ENCODE assay signal across 9 mouse cellular contexts in genomic region chr2:167569934-167570651, GRCm38 (mm10). TPM values are rescaled to one million over a fixed set of nuclear protein-coding genes. Genes with fewer than 3 reads are reported as not detected.
DNase-seq lines count a peak whose midpoint lies in the region; ATAC-seq and TF ChIP-seq lines count a peak whose summit lies in the region.
"Had no signal": no experiment of that assay in that cellular context is flagged by ENCODE, and none has a peak within 500 bp of the region (broad histone marks: within the 10 kb centered on the region; RNA-seq: fewer than 3 reads in every experiment).

No protein-coding gene starts in this region.

- 0 out of 2 replicates have a peak, but pooled peaks have one; percentile 43 for TF ChIP-seq POLR2A in embryonic fibroblast, embryonic 13.5 days (IDR thresholded peaks at IDR 0.05; ENCODE audit: low read depth, low read length)

- no peaks in the 10 kb centered on the region for H3K9me3 ChIP-seq in hindbrain, embryonic 10.5 days
- H3K9me3 ChIP-seq in hindbrain, embryonic 14.5 days (ENCODE audit: control insufficient read depth, low read length): no peaks in the 10 kb centered on the region
- H3K9me3 ChIP-seq in heart, embryonic 16.5 days (replicated peaks; ENCODE audit: control insufficient read depth, low read length): no peaks in the 10 kb centered on the region
- no peaks in the 10 kb centered on the region for H3K9me3 ChIP-seq in limb, embryonic 12.5 days
- H3K9me3 ChIP-seq in stomach, embryonic 16.5 days (replicated peaks; ENCODE audit: control insufficient read depth, low read length): no peaks in the 10 kb centered on the region

- 0 out of 2 replicates have a peak, but pooled peaks cover 4% of the 10 kb centered on the region for H3K27me3 ChIP-seq in hindbrain, embryonic 10.5 days (ENCODE audit: insufficient read depth, poor library complexity, severe bottlenecking)
- H3K27me3 ChIP-seq in hindbrain, embryonic 14.5 days (ENCODE audit: control insufficient read depth, insufficient read depth, low read length): no peaks in the 10 kb centered on the region
- H3K27me3 ChIP-seq in heart, embryonic 16.5 days (ENCODE audit: control insufficient read depth, insufficient read depth, low read length): no peaks in the 10 kb centered on the region
- no peaks in the 10 kb centered on the region for H3K27me3 ChIP-seq in limb, embryonic 12.5 days
- H3K27me3 ChIP-seq in stomach, embryonic 16.5 days (ENCODE audit: control insufficient read depth, insufficient read depth, low read length): no peaks in the 10 kb centered on the region

- no peak overlapping the region for H3K4me2 ChIP-seq in hindbrain, embryonic 14.5 days (replicated peaks)
- H3K4me2 ChIP-seq in heart, embryonic 16.5 days (ENCODE audit: low read depth, low read length): no peak overlapping the region
- H3K4me2 ChIP-seq in limb, embryonic 12.5 days: no peak overlapping the region
- no peak overlapping the region for H3K4me2 ChIP-seq in stomach, embryonic 16.5 days (ENCODE audit: low read depth, low read length)

- TF ChIP-seq CTCF in embryonic fibroblast, embryonic 13.5 days (IDR thresholded peaks at IDR 0.05; ENCODE audit: borderline replicate concordance, insufficient read depth, low read length): no peak

- ATAC-seq in hindbrain, embryonic 14.5 days (ENCODE audit: low FRiP score): no peak
- peak; percentile 59 for ATAC-seq in heart, embryonic 16.5 days (replicated peaks; ENCODE audit: extremely low read depth, insufficient read depth, low FRiP score)
- no peak for ATAC-seq in limb, embryonic 12.5 days (ENCODE audit: insufficient number of reproducible peaks, insufficient read depth, low FRiP score, low TSS enrichment, low read depth)
- peak; percentile 23 for ATAC-seq in stomach, embryonic 16.5 days (ENCODE audit: insufficient read depth, low FRiP score)

- peaks cover 31% of the 10 kb centered on the region for H3K4me1 ChIP-seq in hindbrain, embryonic 10.5 days (replicated peaks)
- H3K4me1 ChIP-seq in hindbrain, embryonic 14.5 days (replicated peaks; ENCODE audit: control insufficient read depth, insufficient read depth, low read length): peaks cover 4% of the 10 kb centered on the region
- peaks cover 15% of the 10 kb centered on the region for H3K4me1 ChIP-seq in embryonic fibroblast, embryonic 13.5 days (ENCODE audit: control insufficient read depth, insufficient read depth, low read length)
- peaks cover 13% of the 10 kb centered on the region for H3K4me1 ChIP-seq in heart, embryonic 16.5 days (ENCODE audit: control insufficient read depth, insufficient read depth, low read length)
- peaks cover 32% of the 10 kb centered on the region for H3K4me1 ChIP-seq in limb, embryonic 12.5 days (replicated peaks)
- H3K4me1 ChIP-seq in stomach, embryonic 16.5 days (ENCODE audit: control insufficient read depth, insufficient read depth, low read length): peaks cover 18% of the 10 kb centered on the region

- peak overlapping the region; percentile 43; the same call in 1 of the 2 replicates for H3K27ac ChIP-seq in hindbrain, embryonic 10.5 days
- no peak overlapping the region for H3K27ac ChIP-seq in hindbrain, embryonic 14.5 days
- peak overlapping the region; percentile 94 for H3K27ac ChIP-seq in embryonic fibroblast, embryonic 13.5 days (ENCODE audit: insufficient read depth, low read length)
- H3K27ac ChIP-seq in heart, embryonic 16.5 days (ENCODE audit: low read length): peak overlapping the region; percentile 82
- H3K27ac ChIP-seq in limb, embryonic 12.5 days: peak overlapping the region; percentile 53
- peak overlapping the region; percentile 82 for H3K27ac ChIP-seq in stomach, embryonic 16.5 days (ENCODE audit: low read length)
- H3K27ac ChIP-seq: macrophage had no signal

- H3K9ac ChIP-seq in hindbrain, embryonic 14.5 days: no peak overlapping the region
- 0 out of 2 replicates have a peak overlapping the region, but pooled peaks have one; percentile 26 for H3K9ac ChIP-seq in heart, embryonic 16.5 days (ENCODE audit: low read length)
- H3K9ac ChIP-seq in limb, embryonic 12.5 days (replicated peaks): no peak overlapping the region
- peak overlapping the region; percentile 36 for H3K9ac ChIP-seq in stomach, embryonic 16.5 days (ENCODE audit: low read length)

- no peaks in the 10 kb centered on the region for H3K36me3 ChIP-seq in hindbrain, embryonic 10.5 days
- H3K36me3 ChIP-seq in hindbrain, embryonic 14.5 days (replicated peaks; ENCODE audit: control insufficient read depth, insufficient read depth): no peaks in the 10 kb centered on the region
- no peaks in the 10 kb centered on the region for H3K36me3 ChIP-seq in heart, embryonic 16.5 days (ENCODE audit: control insufficient read depth, insufficient read depth)
- no peaks in the 10 kb centered on the region for H3K36me3 ChIP-seq in limb, embryonic 12.5 days
- H3K36me3 ChIP-seq in stomach, embryonic 16.5 days (ENCODE audit: control insufficient read depth, insufficient read depth, low read length): no peaks in the 10 kb centered on the region

- DNase-seq in hindbrain, embryonic 10.5 days (ENCODE audit: low spot score): no peak
- no peak for DNase-seq in hindbrain, embryonic 14.5 days (ENCODE audit: low spot score)
- peak; percentile 40 for DNase-seq in ES-CJ7 (ENCODE audit: low read depth, low spot score)
- DNase-seq in thymus, postnatal 14 days: no peak

- H3K4me3 ChIP-seq in hindbrain, embryonic 10.5 days: no peak overlapping the region
- no peak overlapping the region for H3K4me3 ChIP-seq in hindbrain, embryonic 14.5 days (replicated peaks; ENCODE audit: low read length)
- H3K4me3 ChIP-seq in embryonic fibroblast, embryonic 13.5 days (ENCODE audit: insufficient read depth, low read length): no peak overlapping the region
- H3K4me3 ChIP-seq in heart, embryonic 16.5 days (ENCODE audit: low read length): no peak overlapping the region
- no peak overlapping the region for H3K4me3 ChIP-seq in limb, embryonic 12.5 days (replicated peaks)
- H3K4me3 ChIP-seq in stomach, embryonic 16.5 days (replicated peaks; ENCODE audit: low read length): no peak overlapping the region

- WGBS in hindbrain, embryonic 10.5 days: 70% methylated on average over 13 of the region's 13 CpGs
- WGBS in hindbrain, embryonic 14.5 days: 63% methylated on average over 13 of the region's 13 CpGs
- WGBS in heart, embryonic 16.5 days: 49% methylated on average over 13 of the region's 13 CpGs
- 66% methylated on average over 13 of the region's 13 CpGs for WGBS in limb, embryonic 12.5 days
- 50% methylated on average over 13 of the region's 13 CpGs for WGBS in stomach, embryonic 16.5 days

RNA-seq across cellular contexts. Expression of gene Snai1, which starts 32.1 kb away (rescaled TPM):
- 45.3 and 45.5 TPM in 2 replicates for polyA plus RNA-seq in hindbrain, embryonic 10.5 days (2016; fragmentation: Nextera tagmentation; extraction: Ambion mirVana)
- polyA plus RNA-seq in hindbrain, embryonic 14.5 days (2014; fragmentation: Nextera tagmentation; extraction: Ambion mirVana): 5.5 and 7.5 TPM in 2 replicates
- 73.0 and 82.3 TPM in 2 replicates for polyA plus RNA-seq in embryonic fibroblast, embryonic 13.5 days (2011; ENCODE audit: insufficient read length, low read depth, missing spikeins)
- polyA plus RNA-seq in heart, embryonic 16.5 days (2015; fragmentation: Nextera tagmentation; extraction: Ambion mirVana): 12.5 and 20.6 TPM in 2 replicates
- polyA plus RNA-seq in limb, embryonic 12.5 days (2016; fragmentation: Nextera tagmentation; extraction: Ambion mirVana): 69.0 and 82.0 TPM in 2 replicates
- 15.5 and 15.9 TPM in 2 replicates for polyA plus RNA-seq in stomach, embryonic 16.5 days (2015; fragmentation: Nextera tagmentation; extraction: Ambion mirVana)
- polyA plus RNA-seq: macrophage had no signal

Comparison
In these comparisons a context has a peak if more than half of its experiments do, and no peak if none do; other contexts are left out.
1. ATAC-seq: peak in heart, embryonic 16.5 days (single experiment) and stomach, embryonic 16.5 days (single experiment); none in hindbrain, embryonic 14.5 days (single experiment) and limb, embryonic 12.5 days (single experiment).
2. H3K9ac ChIP-seq: peak in heart, embryonic 16.5 days (single experiment) and stomach, embryonic 16.5 days (single experiment); none in hindbrain, embryonic 14.5 days (single experiment) and limb, embryonic 12.5 days (single experiment).